Comparison of ENCODE assay signal across 15 mouse cellular contexts in genomic region chr4:136772952-136773584, GRCm38 (mm10).
DNase-seq lines count a peak whose midpoint lies in the region; ATAC-seq lines count a peak whose summit lies in the region.
"Had no signal": no experiment of that assay in that cellular context is flagged by ENCODE, and none has a peak within 500 bp of the region (broad histone marks: within the 10 kb centered on the region; RNA-seq: fewer than 3 reads in every experiment).

No protein-coding gene starts in this region.

- peak overlapping the region; percentile 27 for H3K4me2 ChIP-seq in forebrain, embryonic 13.5 days
- no peak overlapping the region for H3K4me2 ChIP-seq in hindbrain, embryonic 16.5 days (ENCODE audit: low read length)
- no peak overlapping the region for H3K4me2 ChIP-seq in midbrain, embryonic 16.5 days (ENCODE audit: low read length)
- no peak overlapping the region for H3K4me2 ChIP-seq in kidney, embryonic 14.5 days (replicated peaks; ENCODE audit: low read depth, low read length)
- H3K4me2 ChIP-seq: heart, embryonic 11.5 days; limb, embryonic 15.5 days; lung, embryonic 15.5 days had no signal

- peaks cover 45% of the 10 kb centered on the region for H3K36me3 ChIP-seq in embryonic facial prominence, embryonic 10.5 days (replicated peaks)
- peaks cover 36% of the 10 kb centered on the region for H3K36me3 ChIP-seq in forebrain, embryonic 13.5 days (ENCODE audit: poor library complexity, severe bottlenecking)
- peaks cover 8% of the 10 kb centered on the region for H3K36me3 ChIP-seq in hindbrain, embryonic 16.5 days (ENCODE audit: control insufficient read depth, insufficient read depth, low read length)
- H3K36me3 ChIP-seq in midbrain, embryonic 16.5 days (ENCODE audit: control insufficient read depth, insufficient read depth, low read length) = peaks cover 9% of the 10 kb centered on the region; the same call in 1 of the 2 replicates
- peaks cover 8% of the 10 kb centered on the region; the same call in 1 of the 2 replicates for H3K36me3 ChIP-seq in kidney, embryonic 14.5 days (ENCODE audit: control insufficient read depth, insufficient read depth, low read length)
- H3K36me3 ChIP-seq: lung, embryonic 15.5 days had no signal

- intact Hi-C loops in left cerebral cortex, postnatal 4 days (cut with DNase I) = no loop called here

- 43% methylated on average over 13 of the region's 13 CpGs for WGBS in embryonic facial prominence, embryonic 10.5 days
- WGBS in forebrain, embryonic 13.5 days = 7% methylated on average over 13 of the region's 13 CpGs
- 35% methylated on average over 13 of the region's 13 CpGs for WGBS in hindbrain, embryonic 16.5 days
- WGBS in midbrain, embryonic 16.5 days = 30% methylated on average over 13 of the region's 13 CpGs
- WGBS in kidney, embryonic 14.5 days = 73% methylated on average over 13 of the region's 13 CpGs

- peak overlapping the region; percentile 21; the same call in 1 of the 2 replicates for H3K4me3 ChIP-seq in embryonic facial prominence, embryonic 10.5 days
- H3K4me3 ChIP-seq in forebrain, embryonic 13.5 days = no peak overlapping the region
- H3K4me3 ChIP-seq in hindbrain, embryonic 16.5 days (ENCODE audit: low read length) = no peak overlapping the region
- no peak overlapping the region for H3K4me3 ChIP-seq in midbrain, embryonic 16.5 days (ENCODE audit: low read depth, low read length)
- H3K4me3 ChIP-seq in kidney, embryonic 14.5 days (ENCODE audit: low read length) = no peak overlapping the region
- H3K4me3 ChIP-seq: limb, embryonic 15.5 days; lung, embryonic 15.5 days had no signal

- peaks cover 78% of the 10 kb centered on the region for H3K4me1 ChIP-seq in embryonic facial prominence, embryonic 10.5 days
- peaks cover 59% of the 10 kb centered on the region for H3K4me1 ChIP-seq in forebrain, embryonic 13.5 days
- H3K4me1 ChIP-seq in hindbrain, embryonic 16.5 days (ENCODE audit: control insufficient read depth, insufficient read depth, low read depth, low read length) = peaks cover 26% of the 10 kb centered on the region
- peaks cover 34% of the 10 kb centered on the region for H3K4me1 ChIP-seq in midbrain, embryonic 16.5 days (ENCODE audit: control insufficient read depth, insufficient read depth, low read length)
- H3K4me1 ChIP-seq in kidney, embryonic 14.5 days (ENCODE audit: control insufficient read depth, insufficient read depth, low read length) = peaks cover 15% of the 10 kb centered on the region

- no peak for DNase-seq in embryonic facial prominence, embryonic 10.5 days (ENCODE audit: low spot score)
- DNase-seq in cerebellum, adult 11 months = no peak
- DNase-seq in left cerebral cortex, postnatal 4 days = no peak
- no peak for DNase-seq in frontal cortex, postnatal 14 days (ENCODE audit: low spot score in 2 of 2)
- DNase-seq: gastrocnemius, postnatal 14 days; kidney, postnatal 10 days had no signal

- H3K9me3 ChIP-seq in embryonic facial prominence, embryonic 10.5 days = peaks cover 13% of the 10 kb centered on the region; the same call in 1 of the 2 replicates
- H3K9me3 ChIP-seq in forebrain, embryonic 13.5 days (replicated peaks) = peaks cover 6% of the 10 kb centered on the region; the same call in 1 of the 2 replicates
- no peaks in the 10 kb centered on the region for H3K9me3 ChIP-seq in hindbrain, embryonic 16.5 days (ENCODE audit: control insufficient read depth, low read length)
- no peaks in the 10 kb centered on the region for H3K9me3 ChIP-seq in midbrain, embryonic 16.5 days (replicated peaks; ENCODE audit: control insufficient read depth, low read length, poor library complexity, severe bottlenecking)
- H3K9me3 ChIP-seq in kidney, embryonic 14.5 days (ENCODE audit: control insufficient read depth, low read length) = peaks cover 7% of the 10 kb centered on the region; the same call in 1 of the 2 replicates
- H3K9me3 ChIP-seq: limb, embryonic 15.5 days; lung, embryonic 15.5 days had no signal

- no peaks in the 10 kb centered on the region for H3K27me3 ChIP-seq in embryonic facial prominence, embryonic 10.5 days (replicated peaks; ENCODE audit: low read depth, poor library complexity, severe bottlenecking)
- no peaks in the 10 kb centered on the region for H3K27me3 ChIP-seq in forebrain, embryonic 13.5 days
- H3K27me3 ChIP-seq in hindbrain, embryonic 16.5 days (replicated peaks; ENCODE audit: control insufficient read depth, insufficient read depth, low read length) = no peaks in the 10 kb centered on the region
- no peaks in the 10 kb centered on the region for H3K27me3 ChIP-seq in midbrain, embryonic 16.5 days (ENCODE audit: control insufficient read depth, insufficient read depth, low read depth, low read length)
- H3K27me3 ChIP-seq in kidney, embryonic 14.5 days (ENCODE audit: control insufficient read depth, insufficient read depth, low read length) = no peaks in the 10 kb centered on the region
- H3K27me3 ChIP-seq: limb, embryonic 15.5 days; lung, embryonic 15.5 days; Patski had no signal

- 0 out of 2 replicates have a peak overlapping the region, but pooled peaks have one; percentile 5 for H3K9ac ChIP-seq in forebrain, embryonic 13.5 days
- H3K9ac ChIP-seq in hindbrain, embryonic 16.5 days (ENCODE audit: low read depth, low read length) = no peak overlapping the region
- no peak overlapping the region for H3K9ac ChIP-seq in midbrain, embryonic 16.5 days (ENCODE audit: low read depth, low read length)
- H3K9ac ChIP-seq in kidney, embryonic 14.5 days (ENCODE audit: low read depth, low read length) = no peak overlapping the region
- H3K9ac ChIP-seq: limb, embryonic 15.5 days; lung, embryonic 15.5 days had no signal

- H3K27ac ChIP-seq in embryonic facial prominence, embryonic 10.5 days (replicated peaks) = peak overlapping the region; percentile 77
- peak overlapping the region; percentile 76 for H3K27ac ChIP-seq in forebrain, embryonic 13.5 days
- H3K27ac ChIP-seq in hindbrain, embryonic 16.5 days (ENCODE audit: low read depth, low read length) = no peak overlapping the region
- H3K27ac ChIP-seq in midbrain, embryonic 16.5 days (ENCODE audit: low read length) = peak overlapping the region; percentile 60
- no peak overlapping the region for H3K27ac ChIP-seq in kidney, embryonic 14.5 days (ENCODE audit: low read depth, low read length)
- H3K27ac ChIP-seq: limb, embryonic 15.5 days; lung, embryonic 15.5 days had no signal

- peak; percentile 89 for ATAC-seq in forebrain, embryonic 13.5 days
- ATAC-seq in hindbrain, embryonic 16.5 days = peak; percentile 44
- 0 out of 2 replicates have a peak, but pooled peaks have one; percentile 15 for ATAC-seq in midbrain, embryonic 16.5 days
- ATAC-seq in kidney, embryonic 14.5 days (ENCODE audit: low FRiP score, low TSS enrichment) = no peak
- ATAC-seq: inflammation-experienced regulatory T-cells, adult 6 months; Patski had no signal

Comparison
In these comparisons a context has a peak if more than half of its experiments do, and no peak if none do; other contexts are left out.
1. H3K27ac ChIP-seq: peak in embryonic facial prominence, embryonic 10.5 days (single experiment), forebrain, embryonic 13.5 days (single experiment) and midbrain, embryonic 16.5 days (single experiment); none in hindbrain, embryonic 16.5 days (single experiment) and kidney, embryonic 14.5 days (single experiment).